Mouse (Mus musculus): ENCODE measurements around the gene Robo4. TPM values are rescaled to one million over a fixed set of nuclear protein-coding genes. Genes with fewer than 3 reads are reported as not detected.

Robo4 gene
- polyA plus RNA-seq, 1 experiment from 2014 or later = 5.1 TPM

DNA sequence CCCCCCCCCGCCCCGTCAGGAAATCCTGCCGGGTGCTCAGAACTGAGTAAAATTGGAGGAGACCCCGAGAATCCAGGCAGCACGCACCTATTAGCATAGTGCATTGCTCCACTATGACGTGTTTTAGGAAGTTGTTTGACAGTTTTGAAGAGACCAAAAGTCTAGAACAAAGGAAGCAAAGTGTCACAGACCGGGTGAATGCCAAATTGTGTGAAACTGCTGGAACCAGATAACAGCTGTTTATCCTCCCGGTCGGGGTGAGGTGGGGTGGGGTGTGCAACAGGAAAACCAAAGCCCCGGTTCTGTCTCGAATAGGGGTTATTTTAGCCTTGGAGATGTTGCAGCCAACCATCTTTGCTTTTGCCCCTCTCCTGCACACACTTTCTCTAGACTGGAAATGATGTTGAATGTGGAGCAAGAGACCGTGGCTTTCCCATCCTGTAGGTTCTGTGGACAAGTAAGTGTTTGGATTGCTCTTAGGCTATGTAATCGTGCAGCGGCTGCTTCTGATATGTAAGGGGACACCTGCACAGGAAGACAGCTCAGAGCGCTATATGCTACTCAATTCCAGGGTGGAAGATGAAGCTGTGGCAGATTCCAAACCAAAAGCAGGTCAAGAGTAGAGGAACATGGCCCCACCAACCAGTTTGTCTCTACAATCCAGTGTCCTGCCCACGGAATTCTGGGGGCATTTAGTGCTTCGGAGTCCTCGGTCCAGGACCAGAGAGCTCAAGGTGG, 32.3 kb downstream of the Robo4 start:
- H3K4me1 ChIP-seq = no peaks in the 10 kb centered on the region
- no peak overlapping the region for H3K9ac ChIP-seq
- 2% methylated on average over 18 of the region's 18 CpGs for WGBS (ENCODE audit: insufficient replicate concordance)
- H3K9me3 ChIP-seq (replicated peaks) = no peaks in the 10 kb centered on the region
- peak overlapping the region; percentile 49; the same call in 1 of the 2 replicates for H3K4me2 ChIP-seq
- peaks cover 82% of the 10 kb centered on the region for H3K27me3 ChIP-seq (replicated peaks)
- H3K4me3 ChIP-seq = no peak overlapping the region
- H3K27ac ChIP-seq = no peak overlapping the region
- H3K36me3 ChIP-seq = no peaks in the 10 kb centered on the region
- ATAC-seq = no peak

GRCm38 (mm10) chr9:37434932-37435331, 33.2 kb downstream of the Robo4 start:
- ATAC-seq = no peak
- Histone ChIP-seq H3K27ac (no peak overlapping the region), H3K4me1 (no peaks in the 10 kb centered on the region), H3K9ac (no peak overlapping the region), H3K27me3 (replicated peaks) (peaks cover 72% of the 10 kb centered on the region), H3K9me3 (replicated peaks) (no peaks in the 10 kb centered on the region), H3K4me2 (no peak overlapping the region), H3K36me3 (no peaks in the 10 kb centered on the region), H3K4me3 (no peak overlapping the region)
- WGBS (ENCODE audit: insufficient replicate concordance) = 4% methylated on average over 14 of the region's 14 CpGs

- H3K27me3 ChIP-seq (replicated peaks) = peaks cover 66% of the 10 kb centered on the region
- ATAC-seq = no peak
- no peak overlapping the region for H3K27ac ChIP-seq
- H3K36me3 ChIP-seq = no peaks in the 10 kb centered on the region
- H3K9ac ChIP-seq = no peak overlapping the region
- no peak overlapping the region for H3K4me2 ChIP-seq
- no peak overlapping the region for H3K4me3 ChIP-seq
- H3K9me3 ChIP-seq (replicated peaks) = no peaks in the 10 kb centered on the region
- H3K4me1 ChIP-seq = no peaks in the 10 kb centered on the region
- WGBS (ENCODE audit: insufficient replicate concordance) = 5% methylated on average over 4 of the region's 4 CpGs
These were observed 33.9 kb downstream of the Robo4 start for GRCm38 (mm10) chr9:37435616-37436015.

GRCm38 (mm10) chr9:37437772-37438735, 36.4 kb downstream of the Robo4 start:
- Histone ChIP-seq H3K27me3 (replicated peaks) (peaks cover 41% of the 10 kb centered on the region), H3K36me3 (no peaks in the 10 kb centered on the region), H3K4me1 (no peaks in the 10 kb centered on the region), H3K9me3 (replicated peaks) (no peaks in the 10 kb centered on the region), H3K27ac (no peak overlapping the region), H3K9ac (no peak overlapping the region), H3K4me2 (no peak overlapping the region), H3K4me3 (no peak overlapping the region)
- ATAC-seq = no peak
- WGBS (ENCODE audit: insufficient replicate concordance) = 40% methylated on average over 3 of the region's 3 CpGs

- Histone ChIP-seq H3K9me3 (replicated peaks) (no peaks in the 10 kb centered on the region), H3K4me2 (no peak overlapping the region), H3K4me3 (no peak overlapping the region), H3K27ac (no peak overlapping the region), H3K36me3 (no peaks in the 10 kb centered on the region), H3K27me3 (replicated peaks) (peaks cover 81% of the 10 kb centered on the region), H3K4me1 (no peaks in the 10 kb centered on the region), H3K9ac (no peak overlapping the region)
- 2% methylated on average over 5 of the region's 5 CpGs for WGBS (ENCODE audit: insufficient replicate concordance)
- no peak for ATAC-seq
These were observed 50.7 kb downstream of the Robo4 start for GRCm38 (mm10) chr9:37452401-37452800.

GRCm38 (mm10) chr9:37453328-37453727, 51.6 kb downstream of the Robo4 start:
- ATAC-seq = no peak
- Histone ChIP-seq H3K9me3 (replicated peaks) (no peaks in the 10 kb centered on the region), H3K4me2 (no peak overlapping the region), H3K9ac (no peak overlapping the region), H3K4me1 (no peaks in the 10 kb centered on the region), H3K4me3 (no peak overlapping the region), H3K36me3 (no peaks in the 10 kb centered on the region), H3K27me3 (replicated peaks) (peaks cover 86% of the 10 kb centered on the region), H3K27ac (no peak overlapping the region)
- 38% methylated on average over 4 of the region's 4 CpGs for WGBS (ENCODE audit: insufficient replicate concordance)

DNA sequence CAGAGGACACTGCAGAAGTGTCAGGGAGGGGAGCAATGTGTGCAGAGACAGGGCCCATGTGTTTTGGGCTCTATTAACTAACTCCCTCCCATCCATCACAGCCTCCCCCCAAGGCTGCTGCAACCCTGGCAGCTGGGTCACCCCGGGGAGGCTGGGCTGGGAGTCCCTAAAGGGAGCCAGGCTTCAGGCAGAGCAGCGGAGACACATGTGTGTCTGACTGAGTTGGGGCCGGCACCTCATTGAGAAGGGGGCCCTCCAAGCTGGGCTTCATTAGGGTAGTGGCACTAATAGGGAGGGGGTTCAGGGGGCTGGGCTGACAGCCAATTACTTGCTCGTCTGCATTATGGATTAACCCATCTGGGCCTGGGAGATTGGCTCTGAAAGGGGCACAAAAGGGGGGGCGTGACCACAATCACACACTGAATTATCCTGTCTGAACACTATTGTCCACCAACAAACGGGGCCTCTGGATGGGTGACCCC, 52.4 kb downstream of the Robo4 start:
- Histone ChIP-seq H3K4me1 (no peaks in the 10 kb centered on the region), H3K27ac (no peak overlapping the region), H3K27me3 (replicated peaks) (peaks cover 89% of the 10 kb centered on the region), H3K4me3 (no peak overlapping the region), H3K9me3 (replicated peaks) (no peaks in the 10 kb centered on the region), H3K9ac (no peak overlapping the region), H3K36me3 (no peaks in the 10 kb centered on the region), H3K4me2 (no peak overlapping the region)
- no peak for ATAC-seq
- WGBS (ENCODE audit: insufficient replicate concordance) = 17% methylated on average over 6 of the region's 6 CpGs

DNA sequence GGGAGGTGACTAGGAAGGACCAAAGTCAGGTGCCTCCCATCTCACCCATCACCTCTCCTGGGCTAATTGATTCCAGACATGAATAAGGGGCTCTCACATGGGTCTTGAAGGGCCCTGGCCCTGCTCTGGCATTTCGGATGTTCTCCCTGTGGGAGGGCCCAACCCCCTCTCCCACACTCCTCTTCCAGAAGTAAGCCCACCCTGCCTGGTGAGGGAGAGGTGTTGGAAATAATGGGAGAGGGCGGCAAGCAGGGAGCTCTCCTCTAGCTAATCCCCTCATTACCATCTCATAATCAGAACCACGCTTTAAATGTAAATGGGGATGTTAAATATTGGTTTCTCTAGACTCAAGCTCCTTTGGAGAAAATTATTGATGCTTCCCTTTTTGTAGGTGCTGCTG, 53.3 kb downstream of the Robo4 start:
- no peaks in the 10 kb centered on the region for H3K9me3 ChIP-seq (replicated peaks)
- H3K4me1 ChIP-seq = peaks cover under 1% of the 10 kb centered on the region; the same call in 1 of the 2 replicates
- no peaks in the 10 kb centered on the region for H3K36me3 ChIP-seq
- H3K4me3 ChIP-seq = no peak overlapping the region
- no peak overlapping the region for H3K27ac ChIP-seq
- no peak overlapping the region for H3K9ac ChIP-seq
- H3K4me2 ChIP-seq = no peak overlapping the region
- no peak for ATAC-seq
- 6% methylated on average over 3 of the region's 3 CpGs for whole genome bisulfite sequencing (ENCODE audit: insufficient replicate concordance)
- H3K27me3 ChIP-seq (replicated peaks) = peaks cover 97% of the 10 kb centered on the region

GRCm38 (mm10) chr9:37455868-37456267, 54.2 kb downstream of the Robo4 start:
- WGBS (ENCODE audit: insufficient replicate concordance) = 4% methylated on average over 8 of the region's 8 CpGs
- peaks cover 97% of the 10 kb centered on the region for H3K27me3 ChIP-seq (replicated peaks)
- no peak for ATAC-seq
- no peaks in the 10 kb centered on the region for H3K9me3 ChIP-seq (replicated peaks)
- H3K27ac ChIP-seq = no peak overlapping the region
- H3K4me2 ChIP-seq = no peak overlapping the region
- H3K4me1 ChIP-seq = peaks cover 9% of the 10 kb centered on the region
- H3K36me3 ChIP-seq = no peaks in the 10 kb centered on the region
- H3K4me3 ChIP-seq = no peak overlapping the region
- no peak overlapping the region for H3K9ac ChIP-seq

- peaks cover 99% of the 10 kb centered on the region for H3K27me3 ChIP-seq (replicated peaks)
- no peak overlapping the region for H3K27ac ChIP-seq
- under 1% methylated on average over 19 of the region's 20 CpGs for WGBS (ENCODE audit: insufficient replicate concordance)
- H3K4me3 ChIP-seq = no peak overlapping the region; the same call in 1 of the 2 replicates
- no peak overlapping the region for H3K9ac ChIP-seq
- H3K9me3 ChIP-seq (replicated peaks) = no peaks in the 10 kb centered on the region
- no peak overlapping the region for H3K4me2 ChIP-seq
- H3K4me1 ChIP-seq = peaks cover 9% of the 10 kb centered on the region
- ATAC-seq = no peak
- H3K36me3 ChIP-seq = no peaks in the 10 kb centered on the region
These were observed 54.8 kb downstream of the Robo4 start for GRCm38 (mm10) chr9:37456481-37456910.

DNA sequence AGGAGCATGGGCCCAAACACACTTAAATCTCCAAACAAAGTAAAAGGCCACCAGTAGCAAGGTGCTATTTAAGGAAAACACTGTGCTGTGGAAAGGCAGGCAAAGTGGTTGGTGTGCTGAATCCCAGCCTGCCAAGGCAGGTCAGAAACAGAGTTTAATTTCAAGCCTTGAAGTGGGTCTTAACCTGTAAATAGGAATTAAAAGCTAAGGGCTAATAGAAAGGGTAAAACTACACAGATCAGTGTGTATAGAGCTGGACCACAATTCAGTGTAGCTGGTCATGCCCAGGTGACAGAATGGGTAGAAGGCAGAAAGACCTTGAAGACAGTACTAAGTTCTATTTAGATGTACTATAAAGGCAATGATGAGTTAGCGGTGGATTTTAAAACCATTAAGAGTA, 55.5 kb downstream of the Robo4 start:
- ATAC-seq = no peak
- Histone ChIP-seq H3K27ac (no peak overlapping the region), H3K27me3 (replicated peaks) (peaks cover 99% of the 10 kb centered on the region), H3K4me2 (no peak overlapping the region), H3K9ac (no peak overlapping the region), H3K36me3 (no peaks in the 10 kb centered on the region), H3K4me1 (peaks cover 9% of the 10 kb centered on the region), H3K4me3 (no peak overlapping the region), H3K9me3 (replicated peaks) (no peaks in the 10 kb centered on the region)
- WGBS (ENCODE audit: insufficient replicate concordance) = 56% methylated on average over 1 of the region's 1 CpGs

DNA sequence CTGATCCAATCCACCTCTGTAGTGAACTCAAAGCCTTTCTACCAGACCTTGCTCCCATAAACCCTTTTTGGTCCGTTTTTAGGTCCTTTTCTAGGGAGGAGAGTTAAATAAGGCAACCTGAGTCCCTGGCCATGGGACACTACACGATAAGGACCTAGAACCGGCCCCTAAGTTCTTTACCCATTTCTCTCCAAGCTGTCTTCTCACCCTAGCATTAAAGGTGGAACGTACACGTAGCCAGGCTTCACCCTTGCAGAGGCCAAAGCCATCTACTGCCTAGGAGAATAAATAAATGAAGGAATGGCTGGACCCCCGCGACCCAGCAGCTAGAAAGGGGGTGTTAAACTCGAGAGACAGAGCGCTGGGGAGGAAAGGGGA, 58.0 kb downstream of the Robo4 start:
- H3K4me3 ChIP-seq = no peak overlapping the region
- H3K27me3 ChIP-seq (replicated peaks) = peaks cover 95% of the 10 kb centered on the region
- no peak overlapping the region for H3K27ac ChIP-seq
- no peaks in the 10 kb centered on the region for H3K36me3 ChIP-seq
- no peak for ATAC-seq
- H3K4me2 ChIP-seq = peak overlapping the region; percentile 69
- H3K9me3 ChIP-seq (replicated peaks) = no peaks in the 10 kb centered on the region
- WGBS (ENCODE audit: insufficient replicate concordance) = 3% methylated on average over 9 of the region's 9 CpGs
- H3K4me1 ChIP-seq = peaks cover 9% of the 10 kb centered on the region
- no peak overlapping the region for H3K9ac ChIP-seq
